Mouse (Mus musculus) left cerebral cortex, adult 2 months (tissue): ENCODE data around the gene Polr1d. TPM values are rescaled to one million over a fixed set of nuclear protein-coding genes. Genes with fewer than 3 reads are reported as not detected.

Source experiments
- DNase-seq, 2 experiments: peaks; one replicate each; pipeline ENCODE4 v3.0.0; 2021 to 2022; ENCODE audit warnings: low spot score in 2 of 2, mixed read lengths in 1 of 2; ENCODE audit errors: extremely low spot score in 1 of 2
- H3K27ac ChIP-seq: fragments of 200-600 bp; 2 replicates; pipeline ENCODE4 v1.8.1; 2022
- H3K4me3 ChIP-seq: fragments of 200-600 bp; 2 replicates; pipeline ENCODE4 v1.8.1; 2022
- CTCF ChIP-seq: fragments of 200-600 bp; IDR thresholded peaks from 2 replicates; pipeline ENCODE4 v1.8.1; 2022; ENCODE audit warnings: antibody characterized with exemption, mild to moderate bottlenecking, moderate library complexity
- intact Hi-C: fragments of 180-260 bp; cut with DNase I; formaldehyde crosslinking; loops from one replicate; pipeline ENCODE4 v1.15.1; 2025
- total RNA-seq, 2 experiments: library from RNA; stranded (reverse); gene quantifications; 2 replicates each; pipeline ENCODE4 v1.2.3; 2021

The Polr1d gene
- total RNA-seq, 2 experiments from 2014 or later, result 66.8 to 67.0 TPM

- Histone ChIP-seq H3K27ac (no peak overlapping the region), H3K4me3 (no peak overlapping the region)
- DNase-seq, result no peak
- intact Hi-C loops, result no loop called here
- TF ChIP-seq CTCF, result no peak
Observed at GRCm38 (mm10) chr5:147094296-147094695, 17.4 kb downstream of the Polr1d start.

GRCm38 (mm10) chr5:147096586-147096985, 19.7 kb downstream of the Polr1d start:
- Histone ChIP-seq H3K4me3 (no peak overlapping the region), H3K27ac (no peak overlapping the region)
- intact Hi-C loops, result no loop called here
- DNase-seq, result no peak
- no peak for TF ChIP-seq CTCF

- DNase-seq, result no peak
- TF ChIP-seq CTCF, result no peak
- intact Hi-C loops, result no loop called here
- Histone ChIP-seq H3K27ac (no peak overlapping the region), H3K4me3 (no peak overlapping the region)
Observed at GRCm38 (mm10) chr5:147098667-147099066, 21.8 kb downstream of the Polr1d start.

GRCm38 (mm10) chr5:147100180-147100579, 23.3 kb downstream of the Polr1d start:
- Histone ChIP-seq H3K4me3 (no peak overlapping the region), H3K27ac (no peak overlapping the region)
- TF ChIP-seq CTCF, result no peak
- intact Hi-C loops, result no loop called here
- DNase-seq, result no peak

- no peak overlapping the region for H3K27ac ChIP-seq
- intact Hi-C loops, result no loop called here
- H3K4me3 ChIP-seq, result no peak overlapping the region
- TF ChIP-seq CTCF, result no peak
- DNase-seq, result no peak
Observed at GRCm38 (mm10) chr5:147102295-147102694, 25.4 kb downstream of the Polr1d start.

GRCm38 (mm10) chr5:147107276-147107675, 30.4 kb downstream of the Polr1d start:
- intact Hi-C loops, result no loop called here
- TF ChIP-seq CTCF, result no peak
- Histone ChIP-seq H3K27ac (no peak overlapping the region), H3K4me3 (no peak overlapping the region)
- DNase-seq, result no peak

GRCm38 (mm10) chr5:147108861-147109591, 32.2 kb downstream of the Polr1d start:
- TF ChIP-seq CTCF, result no peak
- intact Hi-C loops, result no loop called here
- no peak overlapping the region for H3K27ac ChIP-seq
- no peak overlapping the region for H3K4me3 ChIP-seq
- no peak for DNase-seq

GRCm38 (mm10) chr5:147114738-147115137, 37.9 kb downstream of the Polr1d start:
- intact Hi-C loops, result no loop called here
- Histone ChIP-seq H3K4me3 (no peak overlapping the region), H3K27ac (no peak overlapping the region)
- peak; percentile 8 for TF ChIP-seq CTCF
- DNase-seq, result no peak

GRCm38 (mm10) chr5:147115631-147116030, 38.8 kb downstream of the Polr1d start:
- Histone ChIP-seq H3K27ac (no peak overlapping the region), H3K4me3 (no peak overlapping the region)
- TF ChIP-seq CTCF, result peak; percentile 9
- intact Hi-C loops, result no loop called here
- no peak for DNase-seq

- intact Hi-C loops, result no loop called here
- no peak overlapping the region for H3K27ac ChIP-seq
- H3K4me3 ChIP-seq, result no peak overlapping the region
- no peak for TF ChIP-seq CTCF
- DNase-seq, result no peak
Observed at GRCm38 (mm10) chr5:147117027-147117426, 40.2 kb downstream of the Polr1d start.

- Histone ChIP-seq H3K4me3 (no peak overlapping the region), H3K27ac (no peak overlapping the region)
- intact Hi-C loops, result loop anchor here (10.0 kb wide), 1 partner anchor 136 kb away; no protein-coding TSS in a partner anchor
- DNase-seq, result no peak
- TF ChIP-seq CTCF, result peak; percentile 27
Observed at GRCm38 (mm10) chr5:147121146-147121545, 44.3 kb downstream of the Polr1d start.

GRCm38 (mm10) chr5:147124794-147125193, 47.9 kb downstream of the Polr1d start:
- intact Hi-C loops, result loop anchor here (10.0 kb wide), 1 partner anchor 140 kb away; no protein-coding TSS in a partner anchor
- no peak for DNase-seq
- Histone ChIP-seq H3K27ac (no peak overlapping the region), H3K4me3 (no peak overlapping the region)
- no peak for TF ChIP-seq CTCF
